Mouse (Mus musculus) erythroblast, embryonic 14.5 days (primary cell): ENCODE measurements around the gene Hnrnpa0. TPM values are rescaled to one million over a fixed set of nuclear protein-coding genes. Genes with fewer than 3 reads are reported as not detected.

Experiments
- H3K27me3 ChIP-seq: 2 replicates; pipeline ENCODE4 v1.6.1; 2012; ENCODE audit warnings: inconsistent platforms; ENCODE audit not compliant: control insufficient read depth
- H3K36me3 ChIP-seq: 2 replicates; pipeline ENCODE4 v1.6.1; 2012; ENCODE audit warnings: mild to moderate bottlenecking, inconsistent platforms; ENCODE audit not compliant: control insufficient read depth
- H3K4me1 ChIP-seq: 2 replicates; pipeline ENCODE4 v1.6.1; 2012; ENCODE audit warnings: inconsistent platforms; ENCODE audit not compliant: control insufficient read depth
- H3K4me3 ChIP-seq: replicated peaks from 2 replicates; pipeline ENCODE3; 2012; ENCODE audit warnings: moderate library complexity, mild to moderate bottlenecking, inconsistent platforms
- H3K9me3 ChIP-seq: 2 replicates; pipeline ENCODE4 v1.6.1; 2012; ENCODE audit warnings: low read length, inconsistent platforms, mixed read lengths; ENCODE audit not compliant: control insufficient read depth
- GATA1 ChIP-seq: IDR thresholded peaks from 2 replicates; pipeline ENCODE4 v1.6.1; 2012; ENCODE audit warnings: low read length, inconsistent platforms, mixed read lengths
- TAL1 ChIP-seq: IDR thresholded peaks from 3 replicates; pipeline ENCODE4 v1.6.1; 2012; ENCODE audit warnings: low read length, inconsistent platforms, mixed read lengths
- polyA plus RNA-seq: library from polyadenylated mRNA; stranded (reverse); fragments of >175 nt; gene quantifications from 2 replicates; pipeline ENCODE4 v1.2.3, GENCODE M21; 2012

Gene Hnrnpa0
- 38.2 and 43.0 TPM in 2 replicates for polyA plus RNA-seq

GRCm38 (mm10) chr13:58128396-58128767, at the start of gene Hnrnpa0:
TSS of gene Hnrnpa0 (minus strand) at chr13:58128556.
- peaks cover 31% of the 10 kb centered on the region for H3K36me3 ChIP-seq
- H3K27me3 ChIP-seq: no peaks in the 10 kb centered on the region; the same call in 1 of the 2 replicates
- no peak for TF ChIP-seq GATA1
- TF ChIP-seq TAL1: no peak
- H3K9me3 ChIP-seq: no peaks in the 10 kb centered on the region
- peak within 1 kb of the TSS; percentile 100 for H3K4me3 ChIP-seq
- peaks cover 42% of the 10 kb centered on the region for H3K4me1 ChIP-seq

- H3K36me3 ChIP-seq: peaks cover 90% of the 10 kb centered on the region
Observed at GRCm38 (mm10) chr13:58177511-58178208, 49.3 kb upstream of the Hnrnpa0 start.

GRCm38 (mm10) chr13:58176105-58176504, 47.7 kb upstream of the Hnrnpa0 start:
- H3K36me3 ChIP-seq: peaks cover 85% of the 10 kb centered on the region
- H3K4me1 ChIP-seq: no peaks in the 10 kb centered on the region
- no peak overlapping the region for H3K4me3 ChIP-seq
- no peaks in the 10 kb centered on the region for H3K9me3 ChIP-seq
- no peaks in the 10 kb centered on the region for H3K27me3 ChIP-seq
- no peak for TF ChIP-seq TAL1
- TF ChIP-seq GATA1: no peak

More at GRCm38 (mm10) chr13:58177511-58178208, 49.3 kb upstream of the Hnrnpa0 start:
- H3K27me3 ChIP-seq: no peaks in the 10 kb centered on the region
- no peaks in the 10 kb centered on the region for H3K4me1 ChIP-seq
- H3K9me3 ChIP-seq: no peaks in the 10 kb centered on the region
- no peak for TF ChIP-seq TAL1
- no peak for TF ChIP-seq GATA1
- H3K4me3 ChIP-seq: no peak overlapping the region

GRCm38 (mm10) chr13:58168119-58168518, 39.8 kb upstream of the Hnrnpa0 start:
- H3K4me3 ChIP-seq: no peak overlapping the region
- no peaks in the 10 kb centered on the region for H3K4me1 ChIP-seq
- H3K36me3 ChIP-seq: peaks cover 41% of the 10 kb centered on the region
- no peaks in the 10 kb centered on the region for H3K27me3 ChIP-seq
- TF ChIP-seq GATA1: no peak
- no peak for TF ChIP-seq TAL1
- H3K9me3 ChIP-seq: peaks cover 3% of the 10 kb centered on the region

GRCm38 (mm10) chr13:58163343-58163742, 35.0 kb upstream of the Hnrnpa0 start:
- H3K4me1 ChIP-seq: peaks cover 5% of the 10 kb centered on the region
- H3K36me3 ChIP-seq: peaks cover 43% of the 10 kb centered on the region

GRCm38 (mm10) chr13:58160761-58161160, 32.4 kb upstream of the Hnrnpa0 start:
- Histone ChIP-seq H3K36me3 (peaks cover 37% of the 10 kb centered on the region), H3K4me1 (peaks cover 27% of the 10 kb centered on the region), H3K27me3 (no peaks in the 10 kb centered on the region), H3K4me3 (no peak overlapping the region), H3K9me3 (peaks cover 10% of the 10 kb centered on the region)
- no peak for TF ChIP-seq GATA1
- TF ChIP-seq TAL1: no peak

More at GRCm38 (mm10) chr13:58163343-58163742, 35.0 kb upstream of the Hnrnpa0 start:
- H3K9me3 ChIP-seq: peaks cover 10% of the 10 kb centered on the region
- no peaks in the 10 kb centered on the region for H3K27me3 ChIP-seq
- TF ChIP-seq GATA1 (no peak), TAL1 (no peak)
- H3K4me3 ChIP-seq: no peak overlapping the region

- peak overlapping the region; percentile 79 for H3K4me3 ChIP-seq
- H3K4me1 ChIP-seq: peaks cover 28% of the 10 kb centered on the region
- H3K36me3 ChIP-seq: peaks cover 29% of the 10 kb centered on the region
- TF ChIP-seq GATA1 (no peak), TAL1 (no peak)
- peaks cover 10% of the 10 kb centered on the region for H3K9me3 ChIP-seq
- H3K27me3 ChIP-seq: no peaks in the 10 kb centered on the region
Observed at GRCm38 (mm10) chr13:58158099-58158912, 29.9 kb upstream of the Hnrnpa0 start.

GRCm38 (mm10) chr13:58157447-58158098, 29.2 kb upstream of the Hnrnpa0 start, which contains the start of gene Idnk:
TSS of gene Idnk (plus strand) at chr13:58157649.
- H3K27me3 ChIP-seq: no peaks in the 10 kb centered on the region
- TF ChIP-seq GATA1 (no peak), TAL1 (no peak)
- peak within 1 kb of the TSS; percentile 79 for H3K4me3 ChIP-seq
- peaks cover 28% of the 10 kb centered on the region for H3K4me1 ChIP-seq
- peaks cover 26% of the 10 kb centered on the region for H3K36me3 ChIP-seq
- peaks cover 10% of the 10 kb centered on the region for H3K9me3 ChIP-seq
